Mouse (Mus musculus) intestine, postnatal 0 days (tissue): ENCODE results near the gene Mrps16. TPM values are rescaled to one million over a fixed set of nuclear protein-coding genes. Genes with fewer than 3 reads are reported as not detected.

Source experiments
- ATAC-seq: fragments of 200-750 bp; cut with Nextera tagmentation; 2 replicates; pipeline ENCODE4 v1.8.0; 2017; ENCODE audit warnings: mild to moderate bottlenecking, moderate TSS enrichment, moderate library complexity
- H3K27ac ChIP-seq: fragments of 300-500 bp; sonication (generic); 2 replicates; pipeline ENCODE4 v1.5.1; 2014; ENCODE audit warnings: mild to moderate bottlenecking, low read depth, low read length, moderate library complexity
- H3K27me3 ChIP-seq: fragments of 300-500 bp; sonication (generic); replicated peaks from 2 replicates; pipeline ENCODE4 v1.6.1; 2014; ENCODE audit warnings: low read length, mixed read lengths; ENCODE audit not compliant: control insufficient read depth, insufficient read depth
- H3K36me3 ChIP-seq: fragments of 300-500 bp; sonication (generic); 2 replicates; pipeline ENCODE4 v1.6.1; 2014; ENCODE audit warnings: mild to moderate bottlenecking, moderate library complexity; ENCODE audit not compliant: control insufficient read depth, insufficient read depth
- H3K4me1 ChIP-seq: fragments of 300-500 bp; sonication (generic); replicated peaks from 2 replicates; pipeline ENCODE4 v1.6.1; 2014; ENCODE audit warnings: antibody characterized with exemption, low read length, mixed read lengths; ENCODE audit not compliant: control insufficient read depth, insufficient read depth
- H3K4me2 ChIP-seq: fragments of 300-500 bp; sonication (generic); replicated peaks from 2 replicates; pipeline ENCODE4 v1.6.1; 2014; ENCODE audit warnings: low read depth, mild to moderate bottlenecking, moderate library complexity
- H3K4me3 ChIP-seq: fragments of 300-500 bp; sonication (generic); 2 replicates; pipeline ENCODE4 v1.5.1; 2014; ENCODE audit warnings: low read depth, low read length
- H3K9ac ChIP-seq: fragments of 300-500 bp; sonication (generic); 2 replicates; pipeline ENCODE4 v1.6.1; 2014; ENCODE audit warnings: mild to moderate bottlenecking, low read depth, low read length
- H3K9me3 ChIP-seq: fragments of 300-500 bp; sonication (generic); 2 replicates; pipeline ENCODE4 v1.6.1; 2016; ENCODE audit warnings: mixed run types; ENCODE audit not compliant: control insufficient read depth
- CTCF ChIP-seq: sonication (generic); IDR thresholded peaks from 2 replicates; pipeline ENCODE4 v1.5.1; 2016; ENCODE audit warnings: low read depth, mild to moderate bottlenecking, control low read depth, antibody characterized with exemption, moderate library complexity
- WGBS: fragments of 180-500 bp; shearing (Covaris S2); extraction: QIAGEN DNeasy Blood & Tissue Kit; methylation state at CpG from one replicate; pipeline ENCODE4 v1.1.7; 2014; 5-methylcytosine and 5-hydroxymethylcytosine counted together
- polyA plus RNA-seq: library from polyadenylated mRNA; unstranded; fragments of >200 nt; fragmentation: Nextera tagmentation; extraction: Ambion mirVana; gene quantifications from 2 replicates; pipeline ENCODE4 v1.2.1, GENCODE M21; 2015

Mrps16 gene
- polyA plus RNA-seq, 1 experiment from 2014 or later: 80.4 TPM

DNA sequence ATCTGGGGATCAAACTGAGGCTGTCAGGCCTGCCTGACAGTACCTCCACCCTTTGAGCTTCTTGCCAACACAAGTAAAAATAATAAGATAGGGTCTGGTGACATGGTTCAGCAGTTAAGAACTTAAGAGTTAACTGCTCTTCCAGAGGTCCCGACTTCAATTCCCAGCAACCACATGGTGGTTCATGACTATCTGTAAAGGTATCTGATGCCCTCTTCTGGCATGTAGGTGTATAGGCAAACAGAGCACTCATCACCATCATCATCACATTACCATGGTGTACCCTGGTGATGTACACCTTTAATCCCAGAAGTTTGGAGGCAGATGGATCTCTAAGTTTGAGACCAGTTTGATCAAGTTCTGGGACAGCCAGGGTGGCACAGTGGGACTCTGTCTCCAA lies 35.2 kb upstream of the Mrps16 start:
- WGBS: 24% methylated on average over 1 of the region's 1 CpGs
- Histone ChIP-seq H3K27ac (no peak overlapping the region), H3K9ac (no peak overlapping the region), H3K4me1 (no peaks in the 10 kb centered on the region), H3K9me3 (no peaks in the 10 kb centered on the region), H3K4me2 (no peak overlapping the region), H3K36me3 (no peaks in the 10 kb centered on the region), H3K4me3 (no peak overlapping the region), H3K27me3 (no peaks in the 10 kb centered on the region)
- peak; percentile 40 for TF ChIP-seq CTCF
- no peak for ATAC-seq

DNA sequence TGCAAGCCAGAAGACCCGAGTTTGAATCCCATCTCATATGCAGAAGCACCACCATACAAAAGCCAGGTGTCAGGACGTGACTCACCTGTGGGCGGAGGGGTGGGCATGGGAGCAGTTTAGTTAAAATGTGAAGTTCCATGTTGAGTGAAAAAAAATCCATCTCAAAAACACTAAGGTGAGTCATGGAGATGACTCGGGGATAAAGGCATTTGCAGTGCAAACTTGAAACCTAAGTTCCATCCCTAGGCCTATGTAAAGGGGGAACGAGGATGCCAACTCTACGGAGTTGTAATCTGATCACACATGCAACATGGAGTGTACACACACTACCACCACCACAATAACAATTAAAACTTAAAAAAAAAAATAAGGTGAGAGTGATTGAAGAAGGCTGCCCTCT lies 29.6 kb upstream of the Mrps16 start:
- H3K9ac ChIP-seq: no peak overlapping the region
- H3K27ac ChIP-seq: no peak overlapping the region
- no peak overlapping the region for H3K4me3 ChIP-seq
- no peak for ATAC-seq
- H3K4me1 ChIP-seq: no peaks in the 10 kb centered on the region
- H3K36me3 ChIP-seq: no peaks in the 10 kb centered on the region
- WGBS: 91% methylated on average over 6 of the region's 6 CpGs
- TF ChIP-seq CTCF: no peak
- no peaks in the 10 kb centered on the region for H3K27me3 ChIP-seq
- no peak overlapping the region for H3K4me2 ChIP-seq
- no peaks in the 10 kb centered on the region for H3K9me3 ChIP-seq

DNA sequence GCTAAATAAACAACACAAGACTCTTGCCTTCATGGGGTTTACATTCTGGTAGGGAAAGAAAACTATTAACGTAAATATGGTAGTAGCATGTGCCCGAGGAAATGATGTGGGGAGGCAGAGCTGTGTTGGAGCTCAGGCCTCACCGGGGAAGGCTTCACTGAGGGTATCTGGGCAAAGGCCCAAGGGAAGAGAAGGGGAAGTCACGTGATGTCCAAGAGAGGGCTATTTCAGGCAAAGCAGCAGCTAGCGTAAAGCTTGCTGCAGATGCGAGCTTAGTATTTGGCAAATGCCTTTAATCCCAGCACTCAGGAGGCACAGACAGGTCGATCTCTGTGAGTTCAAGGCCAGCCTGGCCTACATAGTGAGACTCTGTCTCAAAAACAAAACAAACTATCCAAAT lies 28.8 kb upstream of the Mrps16 start:
- 68% methylated on average over 7 of the region's 7 CpGs for WGBS
- Histone ChIP-seq H3K27me3 (no peaks in the 10 kb centered on the region), H3K4me1 (no peaks in the 10 kb centered on the region), H3K9ac (no peak overlapping the region), H3K4me3 (no peak overlapping the region), H3K36me3 (no peaks in the 10 kb centered on the region), H3K9me3 (no peaks in the 10 kb centered on the region), H3K4me2 (no peak overlapping the region), H3K27ac (no peak overlapping the region)
- no peak for ATAC-seq
- no peak for TF ChIP-seq CTCF

DNA sequence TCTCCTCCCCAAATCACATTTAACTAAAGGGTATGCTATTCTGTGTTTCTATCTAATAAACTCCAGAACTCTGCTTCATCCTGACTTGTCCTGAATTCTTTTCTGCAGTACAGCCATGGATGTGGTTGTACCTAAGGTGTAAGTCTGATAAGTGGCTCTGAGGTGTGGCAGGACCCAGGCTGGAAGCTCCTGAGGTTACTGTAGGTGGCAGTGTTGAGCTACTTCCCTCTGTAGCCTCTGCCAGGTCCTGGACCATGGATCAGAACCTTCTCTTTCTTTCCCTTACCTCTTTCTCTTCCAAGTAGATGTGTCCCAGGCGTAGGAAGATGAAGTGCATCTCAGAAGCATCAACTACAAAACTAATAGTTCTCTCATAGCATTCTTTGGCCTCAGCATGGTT lies 6.6 kb upstream of the Mrps16 start:
- ATAC-seq: no peak
- H3K4me2 ChIP-seq: no peak overlapping the region
- no peak overlapping the region for H3K9ac ChIP-seq
- H3K4me3 ChIP-seq: no peak overlapping the region
- no peaks in the 10 kb centered on the region for H3K9me3 ChIP-seq
- no peaks in the 10 kb centered on the region for H3K27me3 ChIP-seq
- 41% methylated on average over 1 of the region's 1 CpGs for WGBS
- H3K4me1 ChIP-seq: no peaks in the 10 kb centered on the region
- H3K27ac ChIP-seq: no peak overlapping the region
- TF ChIP-seq CTCF: peak; percentile 76
- H3K36me3 ChIP-seq: no peaks in the 10 kb centered on the region

DNA sequence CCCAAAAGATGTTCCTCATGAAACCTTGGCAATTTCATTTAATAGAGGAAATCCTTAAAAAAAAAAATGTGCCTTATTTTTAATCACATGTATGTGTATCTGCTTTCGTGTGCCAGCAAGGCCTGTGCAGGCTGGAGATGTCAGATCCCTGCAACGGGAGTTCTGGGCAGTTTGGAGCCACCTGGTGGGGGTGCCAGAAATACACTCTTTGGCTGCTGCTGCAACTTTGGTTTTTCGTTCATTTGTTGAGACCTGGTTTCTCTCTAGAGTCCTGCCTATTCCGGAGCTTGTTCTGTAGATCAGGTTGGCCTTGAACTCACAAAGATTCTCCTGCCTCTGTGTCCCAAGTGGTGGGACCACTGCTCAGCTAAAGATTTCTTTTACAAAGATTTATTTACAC lies 5.4 kb upstream of the Mrps16 start:
- 41% methylated on average over 4 of the region's 4 CpGs for WGBS
- no peaks in the 10 kb centered on the region for H3K27me3 ChIP-seq
- no peak for ATAC-seq
- H3K9me3 ChIP-seq: no peaks in the 10 kb centered on the region
- no peak overlapping the region for H3K4me2 ChIP-seq
- H3K4me1 ChIP-seq: no peaks in the 10 kb centered on the region
- H3K27ac ChIP-seq: no peak overlapping the region
- peak; percentile 57 for TF ChIP-seq CTCF
- no peaks in the 10 kb centered on the region for H3K36me3 ChIP-seq
- H3K4me3 ChIP-seq: no peak overlapping the region
- H3K9ac ChIP-seq: no peak overlapping the region

DNA sequence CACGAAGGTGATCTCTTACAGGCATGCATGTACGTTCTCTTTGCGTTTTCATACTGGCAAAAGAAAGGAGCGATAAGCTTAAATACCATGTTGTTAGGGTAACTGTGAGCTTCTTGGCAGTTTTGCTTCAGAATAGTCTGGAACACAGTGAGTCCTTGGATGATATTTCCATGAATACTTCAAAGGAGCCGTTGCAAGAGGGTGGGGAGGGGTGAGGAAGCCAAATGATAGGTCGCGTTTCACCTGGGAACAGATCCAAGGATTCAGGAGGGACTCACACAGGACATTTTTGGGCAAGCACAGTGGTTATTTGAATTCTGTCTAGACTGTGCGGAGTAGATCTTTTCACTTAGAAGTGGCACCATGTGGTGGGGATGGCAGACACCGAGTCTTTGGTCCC lies 3.8 kb upstream of the Mrps16 start:
- whole genome bisulfite sequencing: 86% methylated on average over 9 of the region's 9 CpGs
- ATAC-seq: no peak
- Histone ChIP-seq H3K4me1 (no peaks in the 10 kb centered on the region), H3K4me3 (no peak overlapping the region), H3K9ac (no peak overlapping the region), H3K27me3 (no peaks in the 10 kb centered on the region), H3K4me2 (no peak overlapping the region), H3K36me3 (no peaks in the 10 kb centered on the region), H3K27ac (no peak overlapping the region), H3K9me3 (no peaks in the 10 kb centered on the region)
- TF ChIP-seq CTCF: no peak

DNA sequence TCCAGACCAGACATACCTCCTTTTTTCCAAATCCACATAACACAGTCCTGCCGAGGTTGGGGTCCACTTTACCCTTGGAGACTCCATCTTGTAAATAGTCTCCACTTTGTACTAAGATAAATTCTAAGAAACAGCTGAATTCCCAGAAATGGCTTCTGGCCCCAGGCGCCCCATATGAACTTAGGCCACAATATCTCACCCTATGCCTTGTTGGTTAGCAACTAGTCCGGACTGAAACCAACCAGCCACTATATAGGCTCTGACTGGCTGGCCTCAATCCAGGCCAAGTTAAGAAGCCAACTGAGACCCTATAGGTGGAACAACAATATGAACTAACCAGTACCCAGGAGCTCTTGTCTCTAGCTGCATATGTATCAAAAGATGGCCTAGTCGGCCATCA lies 1.1 kb downstream of the Mrps16 start:
- no peak for TF ChIP-seq CTCF
- Histone ChIP-seq H3K9me3 (no peaks in the 10 kb centered on the region), H3K9ac (no peak overlapping the region), H3K4me3 (no peak overlapping the region), H3K4me1 (no peaks in the 10 kb centered on the region), H3K27ac (no peak overlapping the region), H3K4me2 (peak overlapping the region; percentile 68; the same call in 1 of the 2 replicates), H3K27me3 (no peaks in the 10 kb centered on the region), H3K36me3 (peaks cover 8% of the 10 kb centered on the region)
- WGBS: 70% methylated on average over 3 of the region's 4 CpGs
- ATAC-seq: no peak
